Comparison of ENCODE assay signal across 9 mouse cellular contexts in genomic region chr12:111165146-111165812, GRCm38 (mm10). TPM values are rescaled to one million over a fixed set of nuclear protein-coding genes. Genes with fewer than 3 reads are reported as not detected.
DNase-seq lines count a peak whose midpoint lies in the region; ATAC-seq and TF ChIP-seq lines count a peak whose summit lies in the region.
"Had no signal": no experiment of that assay in that cellular context is flagged by ENCODE, and none has a peak within 500 bp of the region (broad histone marks: within the 10 kb centered on the region; RNA-seq: fewer than 3 reads in every experiment).

No protein-coding gene starts in this region.

- TF ChIP-seq POLR2A in MEL (IDR thresholded peaks at IDR 0.05; ENCODE audit: control insufficient read depth in 1 of 2, insufficient read depth in 1 of 2, low read depth in 1 of 2, low read length in 2 of 2, poor library complexity in 1 of 2), result no peak

- no peaks in the 10 kb centered on the region for H3K9me3 ChIP-seq in MEL (replicated peaks; ENCODE audit: insufficient read depth, low read length)
- no peaks in the 10 kb centered on the region for H3K9me3 ChIP-seq in heart, embryonic 12.5 days (replicated peaks)
- H3K9me3 ChIP-seq in kidney, postnatal 0 days (replicated peaks; ENCODE audit: low read length), result no peaks in the 10 kb centered on the region

- peak; percentile 82 for DNase-seq in 416B (ENCODE audit: low read depth)
- DNase-seq in MEL (ENCODE audit: low read depth, low spot score), result peak; percentile 75
- DNase-seq in embryo, embryonic 10 days (ENCODE audit: low spot score), result peak; percentile 67
- DNase-seq in kidney, postnatal 0 days (ENCODE audit: low spot score), result peak; percentile 62
- DNase-seq in lung, postnatal 14 days, result peak; percentile 31
- peak; percentile 60 for DNase-seq in retina, postnatal 1 day
- no peak for DNase-seq in layer of hippocampus, postnatal 14 days (ENCODE audit: low spot score in 2 of 2)

- peaks cover 0 to 17% of the 10 kb centered on the region in 2 experiments; a peak in 3 of 4 replicates for H3K36me3 ChIP-seq in MEL (ENCODE audit: control insufficient read depth in 1 of 2, insufficient read depth in 2 of 2, low read length in 2 of 2)
- no peaks in the 10 kb centered on the region for H3K36me3 ChIP-seq in heart, embryonic 12.5 days
- no peaks in the 10 kb centered on the region for H3K36me3 ChIP-seq in kidney, postnatal 0 days (ENCODE audit: insufficient read depth, low read length)

- H3K4me1 ChIP-seq in MEL (ENCODE audit: control insufficient read depth in 1 of 2, insufficient read depth in 2 of 2, low read length in 2 of 2), result peaks cover 8 to 29% of the 10 kb centered on the region in 2 experiments; a peak in 3 of 4 replicates
- H3K4me1 ChIP-seq in heart, embryonic 12.5 days (replicated peaks), result peaks cover 34% of the 10 kb centered on the region
- H3K4me1 ChIP-seq in kidney, postnatal 0 days (replicated peaks; ENCODE audit: insufficient read depth, low read length), result peaks cover 14% of the 10 kb centered on the region

- H3K27ac ChIP-seq in MEL (ENCODE audit: control insufficient read depth, low read depth, low read length), result peak overlapping the region; percentile 52
- peak overlapping the region; percentile 78 for H3K27ac ChIP-seq in heart, embryonic 12.5 days (ENCODE audit: poor library complexity, severe bottlenecking)
- H3K27ac ChIP-seq in kidney, postnatal 0 days, result peak overlapping the region; percentile 85

- peaks cover 33% of the 10 kb centered on the region for H3K79me2 ChIP-seq in MEL (ENCODE audit: control insufficient read depth, insufficient read depth, low read length, poor library complexity)

- H3K27me3 ChIP-seq in MEL (ENCODE audit: control insufficient read depth in 1 of 2, insufficient read depth in 2 of 2, low read length in 2 of 2), result no peaks in the 10 kb centered on the region
- no peaks in the 10 kb centered on the region for H3K27me3 ChIP-seq in heart, embryonic 12.5 days (replicated peaks)
- H3K27me3 ChIP-seq in kidney, postnatal 0 days (ENCODE audit: insufficient read depth, low read length), result no peaks in the 10 kb centered on the region

- peak; percentile 42 for TF ChIP-seq RAD21 in MEL (IDR thresholded peaks at IDR 0.05; ENCODE audit: low read depth, low read length)

- WGBS in heart, embryonic 12.5 days, result 63% methylated on average over 10 of the region's 10 CpGs
- 69% methylated on average over 10 of the region's 10 CpGs for WGBS in kidney, postnatal 0 days

- peak overlapping the region; percentile 61 for H3K9ac ChIP-seq in MEL (ENCODE audit: control insufficient read depth, low read depth, low read length, poor library complexity, severe bottlenecking)
- H3K9ac ChIP-seq in heart, embryonic 12.5 days, result no peak overlapping the region
- H3K9ac ChIP-seq in kidney, postnatal 0 days (ENCODE audit: low read depth, low read length), result no peak overlapping the region; the same call in 1 of the 2 replicates

- H3K4me3 ChIP-seq in MEL (ENCODE audit: control insufficient read depth in 1 of 2, insufficient read depth in 1 of 2, low read depth in 2 of 2, low read length in 2 of 2), result peak overlapping the region; percentile 50 to 62; a peak in 3 of 4 replicates
- H3K4me3 ChIP-seq in heart, embryonic 12.5 days, result peak overlapping the region; percentile 85; the same call in 1 of the 2 replicates
- H3K4me3 ChIP-seq in kidney, postnatal 0 days (replicated peaks; ENCODE audit: low read depth, low read length), result no peak overlapping the region; the same call in 1 of the 2 replicates

- TF ChIP-seq CTCF in MEL (IDR thresholded peaks at IDR 0.05 in 2 of 3, conservative IDR thresholded peaks at IDR 0.05 in 1 of 3; ENCODE audit: control insufficient read depth in 1 of 3, insufficient read depth in 1 of 3, low read depth in 2 of 3, low read length in 3 of 3, poor library complexity in 1 of 3, severe bottlenecking in 1 of 3), result peak; percentile 63 to 77 (median 71)
- peak; percentile 67 for TF ChIP-seq CTCF in kidney, postnatal 0 days (IDR thresholded peaks at IDR 0.05; ENCODE audit: low read depth)

- no peak for ATAC-seq in heart, embryonic 12.5 days (ENCODE audit: insufficient number of reproducible peaks, low FRiP score)
- no peak; the same call in 1 of the 2 replicates for ATAC-seq in kidney, postnatal 0 days (replicated peaks; ENCODE audit: low FRiP score, low read depth)

- TF ChIP-seq EP300 in MEL (IDR thresholded peaks at IDR 0.05; ENCODE audit: low read depth in 1 of 2, low read length in 2 of 2), result no peak

- H3K4me2 ChIP-seq in heart, embryonic 12.5 days, result peak overlapping the region; percentile 95
- peak overlapping the region; percentile 58 for H3K4me2 ChIP-seq in kidney, postnatal 0 days (ENCODE audit: low read length)

TF ChIP-seq in MEL, 35 proteins besides CTCF, POLR2A, EP300 and RAD21:
- TF ChIP-seq BHLHE40 (IDR thresholded peaks at IDR 0.05; ENCODE audit: borderline replicate concordance, low read depth, low read length) (no peak), ZC3H11A (IDR thresholded peaks at IDR 0.05; ENCODE audit: low read depth, low read length) (no peak), USF1 (IDR thresholded peaks at IDR 0.05; ENCODE audit: low read depth, low read length) (no peak), SMC3 (IDR thresholded peaks at IDR 0.05; ENCODE audit: low read depth, low read length) (peak; percentile 47)

RNA-seq across cellular contexts. Expression of gene Traf3, which starts 0.9 kb away (rescaled TPM):
- 21.1 and 21.4 TPM in 2 replicates for total RNA-seq in MEL (2012; rRNA removed)
- polyA plus RNA-seq in MEL (2012; ENCODE audit: insufficient read depth in 1 of 2, insufficient read length in 2 of 2, low read depth in 1 of 2, low replicate concordance in 2 of 2, missing spikeins in 1 of 2), result 10 to 100 TPM in 1 of 2 experiments, not detected in 1; 40.7 TPM
- 10.5 and 11.9 TPM in 2 replicates for polyA plus RNA-seq in heart, embryonic 12.5 days (2016; fragmentation: Nextera tagmentation; extraction: Ambion mirVana)
- polyA plus RNA-seq in kidney, postnatal 0 days (2015; fragmentation: Nextera tagmentation; extraction: Ambion mirVana), result 6.4 and 7.3 TPM in 2 replicates
- total RNA-seq in layer of hippocampus, postnatal 14 days (2021), result 100 to 1,000 TPM; 124 to 128 TPM

RNA-seq across cellular contexts. Expression of gene 4930595D18Rik, which starts 19.0 kb away (rescaled TPM):
- total RNA-seq in MEL (2012; rRNA removed), result not detected in 2 replicates
- under 1 TPM in 1 of 2 experiments, not detected in 1; 0.35 TPM for polyA plus RNA-seq in MEL (2012; ENCODE audit: insufficient read depth in 1 of 2, insufficient read length in 2 of 2, low read depth in 1 of 2, low replicate concordance in 2 of 2, missing spikeins in 1 of 2)
- polyA plus RNA-seq in heart, embryonic 12.5 days (2016; fragmentation: Nextera tagmentation; extraction: Ambion mirVana), result not detected in 2 replicates
- polyA plus RNA-seq in kidney, postnatal 0 days (2015; fragmentation: Nextera tagmentation; extraction: Ambion mirVana), result not detected in 2 replicates
- under 1 TPM in 1 of 2 experiments, not detected in 1; 0.41 TPM for total RNA-seq in layer of hippocampus, postnatal 14 days (2021)
- polyA plus RNA-seq: large intestine, adult 2 months had no signal

Comparison
In these comparisons a context has a peak if more than half of its experiments do, and no peak if none do; other contexts are left out.
1. DNase-seq: peak in 416B (single experiment), MEL (single experiment), embryo, embryonic 10 days (single experiment), kidney, postnatal 0 days (single experiment), lung, postnatal 14 days (single experiment) and retina, postnatal 1 day (single experiment); none in layer of hippocampus, postnatal 14 days (0 of 2).
2. Peak in every context shown above with its lines, with median percentiles within 50 percentile points of each other: H3K27ac ChIP-seq.